Mouse (Mus musculus) CH12.LX (cell line): ENCODE results near the gene Pcgf6.

ENCODE experiments used
- BHLHE40 ChIP-seq: IDR thresholded peaks from 2 replicates; pipeline ENCODE4 v1.6.1; 2011; ENCODE audit warnings: mild to moderate bottlenecking, low read depth, low read length, improper control_type of control experiment
- CTCF ChIP-seq, 2 experiments: IDR thresholded peaks in 1 of 2; conservative IDR thresholded peaks in 1 of 2; 2 replicates each; pipeline ENCODE4 v1.5.1; 2011 to 2012; ENCODE audit warnings: low read depth in 2 of 2, low read length in 2 of 2, improper control_type of control experiment in 1 of 2, inconsistent platforms in 1 of 2, mild to moderate bottlenecking in 1 of 2, moderate library complexity in 1 of 2
- E2F4 ChIP-seq: IDR thresholded peaks from 2 replicates; pipeline ENCODE4 v1.6.1; 2011; ENCODE audit warnings: low read depth, low read length, improper control_type of control experiment; ENCODE audit not compliant: insufficient replicate concordance
- EP300 ChIP-seq: IDR thresholded peaks from 2 replicates; pipeline ENCODE4 v1.6.1; 2011; ENCODE audit warnings: low read length, improper control_type of control experiment
- HCFC1 ChIP-seq: IDR thresholded peaks from 2 replicates; pipeline ENCODE4 v1.6.1; 2012; ENCODE audit warnings: low read depth, mild to moderate bottlenecking, inconsistent platforms, low read length, improper control_type of control experiment
- MAZ ChIP-seq: IDR thresholded peaks from 2 replicates; pipeline ENCODE4 v1.6.1; 2012; ENCODE audit warnings: low read depth, mild to moderate bottlenecking, inconsistent platforms, low read length, improper control_type of control experiment, moderate library complexity
- POLR2A ChIP-seq: IDR thresholded peaks from 2 replicates; pipeline ENCODE4 v1.6.1; 2011; ENCODE audit warnings: low read depth, mild to moderate bottlenecking, improper control_type of control experiment, low read length
- USF1 ChIP-seq: IDR thresholded peaks from 2 replicates; pipeline ENCODE4 v1.6.1; 2014; ENCODE audit warnings: low read depth, mild to moderate bottlenecking, inconsistent platforms, low read length, improper control_type of control experiment

GRCm38 (mm10) chr19:47015965-47016364 lies 34.7 kb downstream of the Pcgf6 start:
- no peak for TF ChIP-seq HCFC1
- no peak for TF ChIP-seq BHLHE40
- no peak for TF ChIP-seq E2F4
- TF ChIP-seq POLR2A, result no peak
- no peak for TF ChIP-seq USF1
- no peak for TF ChIP-seq CTCF (conservative IDR thresholded peaks at IDR 0.05 in 1 of 2, IDR thresholded peaks at IDR 0.05 in 1 of 2; ENCODE audit: low read depth in 2 of 2, low read length in 2 of 2)
- TF ChIP-seq EP300, result no peak
- no peak for TF ChIP-seq MAZ
